Mouse (Mus musculus): ENCODE measurements at regions not wholly inside any gene's neighbourhood (a gene's known extent, or its start where the extent isn't known, plus 50 kb on each side); places are given as distances from the start of the nearest gene placed in this dataset.

DNA sequence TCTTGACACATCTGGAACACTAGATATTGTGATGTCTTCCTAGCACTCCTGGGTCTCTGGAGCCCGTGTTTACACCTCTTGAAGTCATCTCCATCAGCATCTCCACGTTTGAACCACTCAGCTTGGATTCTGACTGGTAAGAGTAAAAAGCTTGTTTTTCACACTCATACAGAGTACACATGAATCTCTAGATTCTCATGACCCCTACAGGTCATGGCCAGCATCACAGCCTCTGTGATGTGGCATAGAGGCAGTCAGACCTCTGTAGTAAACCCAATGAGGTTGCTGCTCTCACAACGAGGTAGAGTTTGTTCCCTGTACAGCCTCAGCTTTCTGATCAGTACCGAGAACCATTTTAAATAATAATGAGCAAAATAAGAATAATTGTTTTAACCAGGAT lies 542.3 kb upstream of the Tmem132c start:
- Histone ChIP-seq H3K36me3 (ENCODE audit: control insufficient read depth, insufficient read depth, low read length) (no peaks in the 10 kb centered on the region), H3K4me2 (ENCODE audit: low read depth, low read length) (no peak overlapping the region), H3K9ac (ENCODE audit: low read depth, low read length) (no peak overlapping the region), H3K9me3 (ENCODE audit: control insufficient read depth, low read length) (no peaks in the 10 kb centered on the region; the same call in 1 of the 2 replicates), H3K27me3 (replicated peaks; ENCODE audit: control insufficient read depth, insufficient read depth, low read length) (no peaks in the 10 kb centered on the region), H3K4me3 (ENCODE audit: low read length) (no peak overlapping the region), H3K27ac (ENCODE audit: low read length) (no peak overlapping the region), H3K4me1 (ENCODE audit: control insufficient read depth, insufficient read depth, low read length) (no peaks in the 10 kb centered on the region)
- ATAC-seq, result no peak
- 46% methylated on average over 4 of the region's 4 CpGs for WGBS

DNA sequence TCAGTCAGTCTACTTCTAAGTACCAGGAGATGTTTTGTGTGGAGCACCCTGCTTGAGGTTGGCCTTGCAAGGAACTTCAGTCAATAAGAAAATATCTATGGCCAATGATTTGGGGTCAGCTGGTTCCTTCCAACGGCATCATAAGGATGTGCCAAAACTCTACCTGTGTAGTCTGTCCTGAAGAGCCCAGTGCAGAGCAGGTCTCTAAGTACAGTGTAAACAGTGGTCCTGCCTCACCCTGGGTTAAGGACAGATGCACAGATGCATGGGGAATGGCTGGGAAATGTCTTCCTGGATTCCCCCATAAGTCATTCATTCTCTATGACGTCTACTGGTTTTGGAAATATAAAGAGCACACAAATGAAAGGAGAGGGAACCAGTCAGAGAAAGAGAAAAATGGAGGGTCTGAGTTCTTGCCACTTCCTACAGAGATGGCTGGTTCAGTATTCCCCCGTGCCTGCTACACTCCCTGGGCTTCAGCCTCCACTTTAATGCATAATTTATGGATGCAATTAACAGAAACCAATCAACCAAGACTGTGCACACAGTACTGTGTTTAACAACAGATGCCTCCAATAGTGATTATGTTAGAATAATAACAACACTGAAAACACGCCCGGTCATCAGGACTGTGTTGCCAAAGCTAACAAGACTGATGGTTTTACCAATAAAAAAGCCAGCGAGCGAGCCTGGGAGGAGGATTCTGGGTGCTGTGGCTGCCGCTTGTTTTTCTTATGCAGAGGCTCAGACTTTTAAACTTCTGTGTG lies 537.9 kb upstream of the Tmem132c start:
- Histone ChIP-seq H3K36me3 (ENCODE audit: control insufficient read depth, insufficient read depth, low read length) (no peaks in the 10 kb centered on the region), H3K27me3 (replicated peaks; ENCODE audit: control insufficient read depth, insufficient read depth, low read length) (no peaks in the 10 kb centered on the region), H3K4me2 (ENCODE audit: low read depth, low read length) (no peak overlapping the region), H3K4me3 (ENCODE audit: low read length) (no peak overlapping the region), H3K9ac (ENCODE audit: low read depth, low read length) (no peak overlapping the region), H3K4me1 (ENCODE audit: control insufficient read depth, insufficient read depth, low read length) (no peaks in the 10 kb centered on the region), H3K9me3 (ENCODE audit: control insufficient read depth, low read length) (no peaks in the 10 kb centered on the region; the same call in 1 of the 2 replicates), H3K27ac (ENCODE audit: low read length) (no peak overlapping the region)
- no peak for ATAC-seq
- whole genome bisulfite sequencing, result 64% methylated on average over 8 of the region's 8 CpGs

DNA sequence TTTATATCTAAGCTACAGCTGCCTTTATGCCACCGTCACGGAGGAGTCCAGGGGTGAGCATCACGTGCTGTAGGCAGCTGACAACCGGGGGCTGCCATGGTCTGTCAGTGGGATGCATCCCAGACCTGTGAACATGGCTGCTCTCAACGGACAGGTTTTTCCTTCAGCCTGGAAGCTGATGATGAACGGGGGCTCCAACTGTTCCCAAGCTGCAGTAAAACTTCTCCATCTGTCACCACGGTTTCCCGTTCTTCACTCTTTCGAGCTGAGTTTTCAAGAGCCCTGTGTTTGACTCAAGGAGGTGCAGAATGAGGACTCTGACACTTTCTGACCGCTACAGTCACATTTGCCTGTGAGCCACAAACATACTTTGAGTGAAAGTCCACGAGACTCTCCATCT lies 535.7 kb upstream of the Tmem132c start:
- 42% methylated on average over 11 of the region's 11 CpGs for WGBS
- Histone ChIP-seq H3K4me3 (ENCODE audit: low read length) (no peak overlapping the region), H3K36me3 (ENCODE audit: control insufficient read depth, insufficient read depth, low read length) (no peaks in the 10 kb centered on the region), H3K4me2 (ENCODE audit: low read depth, low read length) (no peak overlapping the region), H3K9me3 (ENCODE audit: control insufficient read depth, low read length) (no peaks in the 10 kb centered on the region; the same call in 1 of the 2 replicates), H3K27ac (ENCODE audit: low read length) (no peak overlapping the region), H3K27me3 (replicated peaks; ENCODE audit: control insufficient read depth, insufficient read depth, low read length) (no peaks in the 10 kb centered on the region), H3K9ac (ENCODE audit: low read depth, low read length) (no peak overlapping the region), H3K4me1 (ENCODE audit: control insufficient read depth, insufficient read depth, low read length) (no peaks in the 10 kb centered on the region)
- ATAC-seq, result no peak

DNA sequence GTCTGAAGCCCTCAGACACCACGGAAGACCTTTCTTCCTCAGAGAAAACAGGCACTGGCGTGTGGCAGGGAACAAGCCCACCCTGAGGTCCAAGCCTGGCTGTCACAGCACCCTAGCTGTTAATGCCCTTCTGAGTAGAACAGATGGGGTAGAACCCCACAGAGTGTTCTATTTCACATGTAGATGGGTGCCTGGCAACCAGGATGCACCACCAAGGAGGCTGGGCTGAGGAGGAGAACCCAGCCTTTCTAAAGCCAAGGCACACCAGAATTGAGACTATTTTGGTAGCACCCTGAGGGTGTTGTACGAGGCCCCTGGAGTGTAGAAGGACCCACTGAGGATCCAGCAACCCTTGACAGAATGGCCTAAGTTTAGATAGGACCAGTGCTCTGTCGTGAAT lies 534.9 kb upstream of the Tmem132c start:
- Histone ChIP-seq H3K27me3 (replicated peaks; ENCODE audit: control insufficient read depth, insufficient read depth, low read length) (no peaks in the 10 kb centered on the region), H3K36me3 (ENCODE audit: control insufficient read depth, insufficient read depth, low read length) (no peaks in the 10 kb centered on the region), H3K4me1 (ENCODE audit: control insufficient read depth, insufficient read depth, low read length) (no peaks in the 10 kb centered on the region), H3K4me3 (ENCODE audit: low read length) (no peak overlapping the region), H3K27ac (ENCODE audit: low read length) (no peak overlapping the region), H3K9me3 (ENCODE audit: control insufficient read depth, low read length) (no peaks in the 10 kb centered on the region; the same call in 1 of the 2 replicates), H3K9ac (ENCODE audit: low read depth, low read length) (no peak overlapping the region), H3K4me2 (ENCODE audit: low read depth, low read length) (no peak overlapping the region)
- 76% methylated on average over 4 of the region's 4 CpGs for WGBS
- ATAC-seq, result no peak

DNA sequence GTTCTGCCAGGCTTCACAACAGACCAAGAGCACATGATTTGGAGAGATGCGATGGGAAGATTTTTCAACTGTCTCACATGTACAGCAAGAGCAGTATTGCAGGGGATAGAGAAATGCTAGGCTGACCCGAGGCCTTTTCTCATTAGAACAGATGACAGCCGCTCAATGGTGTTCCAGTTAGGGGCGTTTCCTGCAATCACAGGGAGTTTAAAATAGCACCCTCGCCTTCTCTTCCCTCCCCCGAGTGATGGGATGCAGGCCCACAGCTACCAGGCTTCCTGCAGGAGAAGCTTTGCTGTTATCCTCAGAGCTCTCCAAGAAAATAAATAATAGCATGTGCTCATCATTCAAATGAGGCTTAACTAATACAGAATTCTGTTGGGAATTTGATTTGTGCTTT lies 526.9 kb upstream of the Tmem132c start:
- no peak overlapping the region for H3K9ac ChIP-seq (ENCODE audit: low read depth, low read length)
- 34% methylated on average over 6 of the region's 6 CpGs for WGBS
- H3K9me3 ChIP-seq (ENCODE audit: control insufficient read depth, low read length), result no peaks in the 10 kb centered on the region; the same call in 1 of the 2 replicates
- no peaks in the 10 kb centered on the region for H3K27me3 ChIP-seq (replicated peaks; ENCODE audit: control insufficient read depth, insufficient read depth, low read length)
- H3K4me3 ChIP-seq (ENCODE audit: low read length), result no peak overlapping the region
- no peaks in the 10 kb centered on the region for H3K36me3 ChIP-seq (ENCODE audit: control insufficient read depth, insufficient read depth, low read length)
- no peak overlapping the region for H3K4me2 ChIP-seq (ENCODE audit: low read depth, low read length)
- H3K27ac ChIP-seq (ENCODE audit: low read length), result no peak overlapping the region
- no peak for ATAC-seq
- no peaks in the 10 kb centered on the region for H3K4me1 ChIP-seq (ENCODE audit: control insufficient read depth, insufficient read depth, low read length)

DNA sequence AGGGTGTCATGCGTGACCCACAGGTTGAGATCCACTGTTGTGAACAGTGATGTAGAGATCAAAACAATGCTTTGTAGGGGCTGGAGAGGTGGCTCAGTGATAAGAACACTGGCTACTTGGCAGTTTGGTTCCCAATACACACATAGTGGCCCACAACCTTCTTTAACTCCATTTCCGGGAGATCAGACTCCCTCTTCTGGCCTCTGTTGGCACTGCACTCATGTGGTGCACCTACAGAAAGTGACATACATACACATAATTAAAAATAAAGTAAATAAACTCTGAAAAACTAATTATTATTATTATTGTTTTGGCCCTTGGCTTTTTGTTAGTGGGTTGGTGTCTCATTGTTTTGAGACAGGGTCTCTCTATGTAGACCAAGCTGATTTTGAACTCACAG lies 523.2 kb upstream of the Tmem132c start:
- Histone ChIP-seq H3K4me1 (ENCODE audit: control insufficient read depth, insufficient read depth, low read length) (no peaks in the 10 kb centered on the region), H3K27me3 (replicated peaks; ENCODE audit: control insufficient read depth, insufficient read depth, low read length) (no peaks in the 10 kb centered on the region), H3K9ac (ENCODE audit: low read depth, low read length) (no peak overlapping the region), H3K27ac (ENCODE audit: low read length) (no peak overlapping the region), H3K4me3 (ENCODE audit: low read length) (no peak overlapping the region), H3K4me2 (ENCODE audit: low read depth, low read length) (no peak overlapping the region), H3K36me3 (ENCODE audit: control insufficient read depth, insufficient read depth, low read length) (no peaks in the 10 kb centered on the region), H3K9me3 (ENCODE audit: control insufficient read depth, low read length) (no peaks in the 10 kb centered on the region; the same call in 1 of the 2 replicates)
- 91% methylated on average over 2 of the region's 2 CpGs for WGBS
- ATAC-seq, result no peak

DNA sequence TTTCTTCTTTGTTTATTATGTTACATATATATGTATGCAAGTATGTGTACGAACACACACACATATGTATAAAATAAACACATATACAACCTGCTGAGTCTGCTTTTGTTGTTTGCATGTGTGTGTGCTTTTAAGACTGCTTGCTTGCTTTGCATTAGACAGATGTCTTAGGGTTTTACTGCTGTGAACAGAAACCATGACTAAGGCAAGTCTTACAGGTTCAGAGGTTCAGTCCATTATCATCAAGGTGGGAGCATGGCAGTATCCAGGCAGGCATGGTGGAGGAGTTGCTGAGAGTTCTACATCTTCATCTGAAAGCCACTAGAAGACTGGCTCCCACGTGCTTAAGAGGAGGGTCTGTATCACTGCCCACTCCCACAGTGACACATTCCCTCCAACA lies 520.3 kb upstream of the Tmem132c start:
- Histone ChIP-seq H3K9ac (ENCODE audit: low read depth, low read length) (no peak overlapping the region), H3K4me2 (ENCODE audit: low read depth, low read length) (no peak overlapping the region), H3K27ac (ENCODE audit: low read length) (no peak overlapping the region), H3K4me1 (ENCODE audit: control insufficient read depth, insufficient read depth, low read length) (no peaks in the 10 kb centered on the region), H3K36me3 (ENCODE audit: control insufficient read depth, insufficient read depth, low read length) (no peaks in the 10 kb centered on the region), H3K9me3 (ENCODE audit: control insufficient read depth, low read length) (no peaks in the 10 kb centered on the region; the same call in 1 of the 2 replicates), H3K27me3 (replicated peaks; ENCODE audit: control insufficient read depth, insufficient read depth, low read length) (no peaks in the 10 kb centered on the region), H3K4me3 (ENCODE audit: low read length) (no peak overlapping the region)
- ATAC-seq, result no peak
- WGBS, result 89% methylated on average over 2 of the region's 2 CpGs

DNA sequence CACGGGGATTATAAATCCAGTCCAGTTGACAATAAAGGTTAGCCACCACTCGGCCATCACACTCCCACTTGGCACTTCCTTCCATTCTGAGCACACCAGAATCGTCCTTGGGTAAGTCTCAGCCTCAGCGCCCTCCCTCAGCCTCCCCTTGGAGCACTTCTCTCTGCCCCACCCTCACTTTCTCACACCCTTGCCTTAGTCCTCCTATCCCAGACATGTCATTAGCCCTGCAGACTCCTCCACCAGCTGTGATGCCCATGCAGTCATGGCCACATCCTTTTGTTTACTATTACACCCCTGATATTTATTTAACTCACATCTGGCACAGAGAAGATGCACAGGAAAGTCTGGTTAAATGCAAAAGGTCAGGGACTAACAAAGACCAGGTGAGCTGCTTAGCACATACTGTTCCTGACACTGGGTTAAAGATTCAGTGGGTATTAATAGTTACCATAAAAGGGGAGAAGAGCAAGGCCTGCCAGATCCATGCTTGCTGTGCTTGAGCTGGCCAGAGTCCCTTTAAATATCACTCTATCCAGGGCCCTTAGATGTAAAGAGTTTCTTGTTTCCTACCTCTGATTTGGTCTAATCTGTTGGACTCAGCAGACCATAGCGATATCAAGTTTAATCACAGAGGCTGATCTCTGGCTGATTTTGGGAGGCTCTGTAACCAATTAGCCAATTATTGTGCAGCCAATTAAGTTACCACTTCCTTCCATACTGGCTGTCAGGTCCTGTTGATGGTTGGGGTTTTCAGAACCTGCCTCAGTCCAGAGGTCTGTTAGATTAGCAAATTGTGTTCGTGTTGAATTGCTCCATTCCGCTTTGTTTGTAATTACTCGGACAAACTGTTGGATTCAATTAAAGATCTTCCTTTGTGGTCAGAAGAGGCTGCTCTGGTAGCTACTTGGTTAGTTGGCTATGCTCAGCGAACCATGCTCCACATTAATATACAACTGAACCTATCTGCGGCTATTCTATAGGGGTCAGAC lies 518.0 kb upstream of the Tmem132c start:
- H3K9me3 ChIP-seq (ENCODE audit: control insufficient read depth, low read length), result no peaks in the 10 kb centered on the region
- H3K4me2 ChIP-seq (ENCODE audit: low read depth, low read length), result no peak overlapping the region
- no peak for ATAC-seq
- no peaks in the 10 kb centered on the region for H3K36me3 ChIP-seq (ENCODE audit: control insufficient read depth, insufficient read depth, low read length)
- 66% methylated on average over 10 of the region's 10 CpGs for WGBS
- no peaks in the 10 kb centered on the region for H3K4me1 ChIP-seq (ENCODE audit: control insufficient read depth, insufficient read depth, low read length)
- no peaks in the 10 kb centered on the region for H3K27me3 ChIP-seq (replicated peaks; ENCODE audit: control insufficient read depth, insufficient read depth, low read length)
- no peak overlapping the region for H3K4me3 ChIP-seq (ENCODE audit: low read length)
- H3K27ac ChIP-seq (ENCODE audit: low read length), result no peak overlapping the region
- no peak overlapping the region for H3K9ac ChIP-seq (ENCODE audit: low read depth, low read length)

DNA sequence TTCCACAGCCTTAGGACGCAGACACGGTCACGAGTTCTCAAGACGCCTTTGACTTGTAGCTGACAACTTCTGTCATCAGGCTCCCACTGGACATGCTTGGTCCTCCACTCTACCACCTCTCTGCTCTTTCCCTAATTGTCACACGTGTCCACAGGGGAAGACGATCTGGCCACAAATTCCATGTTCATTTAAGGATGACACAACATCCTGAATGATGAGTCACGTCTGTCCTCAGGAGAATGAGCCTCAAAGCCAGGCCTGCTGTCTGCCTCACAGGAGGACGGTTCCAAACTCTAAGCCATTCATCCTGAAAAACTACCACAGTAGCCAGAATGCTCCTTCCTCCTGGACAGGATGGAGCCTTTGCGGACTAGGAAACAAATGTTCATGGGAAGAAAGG lies 517.3 kb upstream of the Tmem132c start:
- no peak overlapping the region for H3K9ac ChIP-seq (ENCODE audit: low read depth, low read length)
- no peaks in the 10 kb centered on the region for H3K9me3 ChIP-seq (ENCODE audit: control insufficient read depth, low read length)
- no peak overlapping the region for H3K4me3 ChIP-seq (ENCODE audit: low read length)
- 76% methylated on average over 9 of the region's 9 CpGs for WGBS
- H3K4me2 ChIP-seq (ENCODE audit: low read depth, low read length), result no peak overlapping the region
- ATAC-seq, result no peak
- H3K27ac ChIP-seq (ENCODE audit: low read length), result no peak overlapping the region
- no peaks in the 10 kb centered on the region for H3K4me1 ChIP-seq (ENCODE audit: control insufficient read depth, insufficient read depth, low read length)
- no peaks in the 10 kb centered on the region for H3K36me3 ChIP-seq (ENCODE audit: control insufficient read depth, insufficient read depth, low read length)
- no peaks in the 10 kb centered on the region for H3K27me3 ChIP-seq (replicated peaks; ENCODE audit: control insufficient read depth, insufficient read depth, low read length)
